13 mouse cellular contexts compared by ENCODE assay signal in genomic region chr11:95074694-95075093, GRCm38 (mm10). TPM values are rescaled to one million over a fixed set of nuclear protein-coding genes. Genes with fewer than 3 reads are reported as not detected.
DNase-seq lines count a peak whose midpoint lies in the region; ATAC-seq and TF ChIP-seq lines count a peak whose summit lies in the region.
"Had no signal": no experiment of that assay in that cellular context is flagged by ENCODE, and none has a peak within 500 bp of the region (broad histone marks: within the 10 kb centered on the region; RNA-seq: fewer than 3 reads in every experiment).

No protein-coding gene starts in this region.

- peaks cover 23% of the 10 kb centered on the region; the same call in 1 of the 2 replicates for H3K27me3 ChIP-seq in forebrain, postnatal 0 days (ENCODE audit: insufficient read depth, low read length)
- H3K27me3 ChIP-seq in forebrain, embryonic 10.5 days (ENCODE audit: poor library complexity, severe bottlenecking) = peaks cover 63% of the 10 kb centered on the region
- H3K27me3 ChIP-seq in lung, embryonic 15.5 days = peaks cover 30% of the 10 kb centered on the region
- H3K27me3 ChIP-seq in limb, embryonic 13.5 days = peaks cover 75% of the 10 kb centered on the region

- H3K4me1 ChIP-seq in forebrain, postnatal 0 days (ENCODE audit: insufficient read depth) = no peaks in the 10 kb centered on the region
- peaks cover 78% of the 10 kb centered on the region for H3K4me1 ChIP-seq in forebrain, embryonic 10.5 days
- peaks cover 95% of the 10 kb centered on the region for H3K4me1 ChIP-seq in lung, embryonic 15.5 days
- peaks cover 41% of the 10 kb centered on the region for H3K4me1 ChIP-seq in limb, embryonic 13.5 days

- DNase-seq in forebrain, postnatal 0 days = no peak
- DNase-seq in forebrain, embryonic 10.5 days (ENCODE audit: extremely low spot score, low spot score) = no peak
- no peak for DNase-seq in lung, postnatal 4 days
- DNase-seq in yolk sac, embryonic 10.5 days (ENCODE audit: low spot score) = peak; percentile 82
- DNase-seq: B cell, adult 2 months; cerebellum, adult 8-10 months had no signal

- H3K4me2 ChIP-seq in forebrain, postnatal 0 days (ENCODE audit: low read depth) = peak overlapping the region; percentile 86
- peak overlapping the region; percentile 81 for H3K4me2 ChIP-seq in lung, embryonic 15.5 days
- peak overlapping the region; percentile 80 for H3K4me2 ChIP-seq in limb, embryonic 13.5 days (replicated peaks)

- no peaks in the 10 kb centered on the region for H3K9me3 ChIP-seq in forebrain, postnatal 0 days (ENCODE audit: low read length)
- H3K9me3 ChIP-seq in forebrain, embryonic 10.5 days = no peaks in the 10 kb centered on the region
- H3K9me3 ChIP-seq in lung, embryonic 15.5 days = no peaks in the 10 kb centered on the region
- no peaks in the 10 kb centered on the region for H3K9me3 ChIP-seq in limb, embryonic 13.5 days

- no peaks in the 10 kb centered on the region for H3K36me3 ChIP-seq in forebrain, postnatal 0 days (ENCODE audit: insufficient read depth)
- H3K36me3 ChIP-seq in forebrain, embryonic 10.5 days (replicated peaks) = no peaks in the 10 kb centered on the region
- H3K36me3 ChIP-seq in lung, embryonic 15.5 days = no peaks in the 10 kb centered on the region
- H3K36me3 ChIP-seq in limb, embryonic 13.5 days = no peaks in the 10 kb centered on the region

- WGBS in forebrain, postnatal 0 days = 80% methylated on average over 4 of the region's 4 CpGs
- 78% methylated on average over 4 of the region's 4 CpGs for WGBS in forebrain, embryonic 10.5 days
- 38% methylated on average over 4 of the region's 4 CpGs for WGBS in lung, embryonic 15.5 days
- WGBS in limb, embryonic 13.5 days = 66% methylated on average over 4 of the region's 4 CpGs

- H3K27ac ChIP-seq in forebrain, postnatal 0 days (ENCODE audit: low read depth, low read length) = no peak overlapping the region
- H3K27ac ChIP-seq in forebrain, embryonic 10.5 days = no peak overlapping the region
- peak overlapping the region; percentile 95; the same call in 1 of the 2 replicates for H3K27ac ChIP-seq in lung, embryonic 15.5 days
- H3K27ac ChIP-seq in limb, embryonic 13.5 days = no peak overlapping the region
- H3K27ac ChIP-seq: liver, embryonic 14.5 days had no signal

- ATAC-seq in forebrain, postnatal 0 days = no peak
- ATAC-seq in lung, embryonic 15.5 days (ENCODE audit: borderline replicate concordance, extremely low read depth, low FRiP score, low TSS enrichment) = no peak
- no peak for ATAC-seq in limb, embryonic 13.5 days (ENCODE audit: low FRiP score, low read depth)
- ATAC-seq in erythroblast, adult 5-6 weeks (replicated peaks; ENCODE audit: low FRiP score, poor library complexity, severe bottlenecking) = no peak
- no peak for ATAC-seq in megakaryocyte-erythroid progenitor cell, adult 5-6 weeks (replicated peaks; ENCODE audit: low FRiP score, low TSS enrichment, poor library complexity, severe bottlenecking)
- ATAC-seq: activated CD4-positive, CD25-positive, alpha-beta regulatory T cell, adult 4 months had no signal

- H3K9ac ChIP-seq in forebrain, postnatal 0 days = no peak overlapping the region
- H3K9ac ChIP-seq in lung, embryonic 15.5 days = peak overlapping the region; percentile 23; the same call in 1 of the 2 replicates
- no peak overlapping the region for H3K9ac ChIP-seq in limb, embryonic 13.5 days
- H3K9ac ChIP-seq: liver, embryonic 14.5 days had no signal

- H3K4me3 ChIP-seq in forebrain, postnatal 0 days (ENCODE audit: low read depth, low read length) = no peak overlapping the region; the same call in 1 of the 2 replicates
- no peak overlapping the region for H3K4me3 ChIP-seq in forebrain, embryonic 10.5 days
- H3K4me3 ChIP-seq in lung, embryonic 15.5 days = peak overlapping the region; percentile 62
- H3K4me3 ChIP-seq in limb, embryonic 13.5 days = peak overlapping the region; percentile 53; the same call in 1 of the 2 replicates

- TF ChIP-seq CTCF in forebrain, postnatal 0 days (IDR thresholded peaks at IDR 0.05; ENCODE audit: low read depth) = no peak

RNA-seq across cellular contexts. Expression of gene Itga3, which starts 1.9 kb away (rescaled TPM):
- total RNA-seq in forebrain, postnatal 0 days (2014; rRNA removed) = 12.3 and 23.5 TPM in 2 replicates
- polyA plus RNA-seq in forebrain, postnatal 0 days (2015; fragmentation: Nextera tagmentation; extraction: Ambion mirVana) = 5.2 and 7.4 TPM in 2 replicates
- polyA plus RNA-seq in forebrain, embryonic 10.5 days (2016; fragmentation: Nextera tagmentation; extraction: Ambion mirVana) = 5.5 and 6.5 TPM in 2 replicates
- polyA plus RNA-seq in lung, embryonic 15.5 days (2015; fragmentation: Nextera tagmentation; extraction: Ambion mirVana) = 27.0 and 27.3 TPM in 2 replicates
- 6.4 and 8.9 TPM in 2 replicates for polyA plus RNA-seq in limb, embryonic 13.5 days (2015; fragmentation: Nextera tagmentation; extraction: Ambion mirVana)
- not detected in 2 replicates for total RNA-seq in erythroblast, adult 5-6 weeks (2015; ENCODE audit: low replicate concordance)
- not detected in 2 replicates for total RNA-seq in erythroblast, adult 5-6 weeks (2017; ENCODE audit: low replicate concordance)
- not detected in 2 replicates for total RNA-seq in megakaryocyte-erythroid progenitor cell, adult 5-6 weeks (2014; fragmentation: Nextera tagmentation)
- total RNA-seq in megakaryocyte-erythroid progenitor cell, adult 5-6 weeks (2017) = 0.28 TPM in 1 of 2 replicates, not detected in the other

RNA-seq across cellular contexts. Expression of gene Pdk2, which starts 33.5 kb away (rescaled TPM):
- 6.9 and 10.2 TPM in 2 replicates for total RNA-seq in forebrain, postnatal 0 days (2014; rRNA removed)
- polyA plus RNA-seq in forebrain, postnatal 0 days (2015; fragmentation: Nextera tagmentation; extraction: Ambion mirVana) = 31.9 and 38.1 TPM in 2 replicates
- 12.1 and 12.5 TPM in 2 replicates for polyA plus RNA-seq in forebrain, embryonic 10.5 days (2016; fragmentation: Nextera tagmentation; extraction: Ambion mirVana)
- polyA plus RNA-seq in lung, embryonic 15.5 days (2015; fragmentation: Nextera tagmentation; extraction: Ambion mirVana) = 27.8 and 30.9 TPM in 2 replicates
- 33.7 and 34.9 TPM in 2 replicates for polyA plus RNA-seq in limb, embryonic 13.5 days (2015; fragmentation: Nextera tagmentation; extraction: Ambion mirVana)
- total RNA-seq in erythroblast, adult 5-6 weeks (2015; ENCODE audit: low replicate concordance) = 1.3 and 7.9 TPM in 2 replicates
- total RNA-seq in erythroblast, adult 5-6 weeks (2017; ENCODE audit: low replicate concordance) = 0.60 and 5.6 TPM in 2 replicates
- total RNA-seq in megakaryocyte-erythroid progenitor cell, adult 5-6 weeks (2014; fragmentation: Nextera tagmentation) = 16.9 and 21.5 TPM in 2 replicates
- 3.2 and 5.2 TPM in 2 replicates for total RNA-seq in megakaryocyte-erythroid progenitor cell, adult 5-6 weeks (2017)

RNA-seq across cellular contexts. Expression of gene Dlx3, which starts 45.2 kb away (rescaled TPM):
- 0.14 TPM in 1 of 2 replicates, not detected in the other for total RNA-seq in forebrain, postnatal 0 days (2014; rRNA removed)
- polyA plus RNA-seq in forebrain, postnatal 0 days (2015; fragmentation: Nextera tagmentation; extraction: Ambion mirVana) = not detected in 2 replicates
- 3.5 and 3.6 TPM in 2 replicates for polyA plus RNA-seq in forebrain, embryonic 10.5 days (2016; fragmentation: Nextera tagmentation; extraction: Ambion mirVana)
- 0.23 and 0.50 TPM in 2 replicates for polyA plus RNA-seq in lung, embryonic 15.5 days (2015; fragmentation: Nextera tagmentation; extraction: Ambion mirVana)
- 10.2 and 14.2 TPM in 2 replicates for polyA plus RNA-seq in limb, embryonic 13.5 days (2015; fragmentation: Nextera tagmentation; extraction: Ambion mirVana)
- total RNA-seq in erythroblast, adult 5-6 weeks (2015; ENCODE audit: low replicate concordance) = not detected in 2 replicates
- not detected in 2 replicates for total RNA-seq in erythroblast, adult 5-6 weeks (2017; ENCODE audit: low replicate concordance)
- total RNA-seq in megakaryocyte-erythroid progenitor cell, adult 5-6 weeks (2014; fragmentation: Nextera tagmentation) = not detected in 2 replicates
- total RNA-seq in megakaryocyte-erythroid progenitor cell, adult 5-6 weeks (2017) = not detected in 2 replicates
- total RNA-seq: gastrocnemius, adult 8-10 months had no signal
- polyA plus RNA-seq: activated CD4-positive, CD25-positive, alpha-beta regulatory T cell, adult 4 months had no signal

Comparison
In these comparisons a context has a peak if more than half of its experiments do, and no peak if none do; other contexts are left out.
1. H3K4me3 ChIP-seq: peak in lung, embryonic 15.5 days (single experiment) and limb, embryonic 13.5 days (single experiment); none in forebrain, postnatal 0 days (single experiment) and forebrain, embryonic 10.5 days (single experiment).
2. Peak in every context shown above with its lines, with median percentiles within 50 percentile points of each other: H3K4me2 ChIP-seq.